Mouse (Mus musculus) heart, embryonic 14.5 days (tissue): ENCODE measurements around the gene Itgb3. TPM values are rescaled to one million over a fixed set of nuclear protein-coding genes. Genes with fewer than 3 reads are reported as not detected.

Experiments used
- ATAC-seq: fragments of 200-750 bp; cut with Nextera tagmentation; 2 replicates; pipeline ENCODE4 v1.8.0; 2017; ENCODE audit warnings: low read depth, moderate TSS enrichment; ENCODE audit not compliant: insufficient number of reproducible peaks, insufficient read depth, low FRiP score
- H3K27ac ChIP-seq, 2 experiments: fragments of 200-500 bp in 1 of 2; fragments of 300-500 bp in 1 of 2; sonication (generic) in 1 of 2; replicated peaks in 1 of 2; 2 replicates each; pipeline ENCODE4 v1.5.1; 2012 to 2014; ENCODE audit warnings: low read depth in 2 of 2, low read length in 2 of 2, control low read depth in 1 of 2, mild to moderate bottlenecking in 1 of 2, mixed read lengths in 1 of 2; ENCODE audit not compliant: control insufficient read depth in 1 of 2, insufficient read depth in 1 of 2
- H3K27me3 ChIP-seq: fragments of 300-500 bp; sonication (generic); 2 replicates; pipeline ENCODE4 v1.6.1; 2014; ENCODE audit warnings: mild to moderate bottlenecking, low read length, control low read depth; ENCODE audit not compliant: control insufficient read depth, insufficient read depth
- H3K36me3 ChIP-seq: fragments of 300-500 bp; sonication (generic); 2 replicates; pipeline ENCODE4 v1.6.1; 2014; ENCODE audit warnings: mild to moderate bottlenecking, control low read depth, low read length, mixed read lengths; ENCODE audit not compliant: control insufficient read depth, insufficient read depth
- H3K4me1 ChIP-seq, 2 experiments: fragments of 200-500 bp in 1 of 2; fragments of 300-500 bp in 1 of 2; sonication (generic) in 1 of 2; 2 replicates each; pipeline ENCODE4 v1.6.1; 2012 to 2014; ENCODE audit warnings: low read length in 2 of 2, control low read depth in 1 of 2, mixed read lengths in 1 of 2; ENCODE audit not compliant: control insufficient read depth in 2 of 2, insufficient read depth in 2 of 2
- H3K4me2 ChIP-seq: fragments of 300-500 bp; sonication (generic); 2 replicates; pipeline ENCODE4 v1.6.1; 2014; ENCODE audit warnings: mild to moderate bottlenecking, low read length
- H3K4me3 ChIP-seq, 2 experiments: fragments of 200-500 bp in 1 of 2; fragments of 300-500 bp in 1 of 2; sonication (generic) in 1 of 2; 2 replicates each; pipeline ENCODE4 v1.5.1; 2012 to 2014; ENCODE audit warnings: low read length in 2 of 2, mild to moderate bottlenecking in 2 of 2, control low read depth in 1 of 2, low read depth in 1 of 2, moderate library complexity in 1 of 2; ENCODE audit not compliant: control insufficient read depth in 1 of 2, insufficient read depth in 1 of 2
- H3K9ac ChIP-seq: fragments of 300-500 bp; sonication (generic); 2 replicates; pipeline ENCODE4 v1.6.1; 2014; ENCODE audit warnings: mild to moderate bottlenecking, low read length
- H3K9me3 ChIP-seq: fragments of 300-500 bp; sonication (generic); 2 replicates; pipeline ENCODE4 v1.6.1; 2016; ENCODE audit warnings: low read length, control low read depth; ENCODE audit not compliant: control insufficient read depth
- WGBS: fragments of 180-500 bp; shearing (Covaris S2); extraction: QIAGEN DNeasy Blood & Tissue Kit; methylation state at CpG from one replicate; pipeline ENCODE4 v1.1.7; 2014; 5-methylcytosine and 5-hydroxymethylcytosine counted together
- polyA plus RNA-seq: library from polyadenylated mRNA; unstranded; fragments of >200 nt; fragmentation: Nextera tagmentation; extraction: Ambion mirVana; gene quantifications from 2 replicates; pipeline ENCODE4 v1.2.1, GENCODE M21; 2014

The Itgb3 gene
- polyA plus RNA-seq, 1 experiment from 2014 or later, result 1.8 TPM

- H3K27me3 ChIP-seq, result no peaks in the 10 kb centered on the region
- WGBS, result 70% methylated on average over 20 of the region's 20 CpGs
- ATAC-seq, result no peak
- H3K4me3 ChIP-seq, result no peak overlapping the region
- H3K36me3 ChIP-seq, result no peaks in the 10 kb centered on the region
- no peak overlapping the region for H3K27ac ChIP-seq
- H3K4me1 ChIP-seq, result peaks cover 2 to 18% of the 10 kb centered on the region in 2 experiments; a peak in 3 of 4 replicates
- H3K9me3 ChIP-seq, result peaks cover 7% of the 10 kb centered on the region
- no peak overlapping the region for H3K4me2 ChIP-seq
- no peak overlapping the region for H3K9ac ChIP-seq
Observed at GRCm38 (mm10) chr11:104661531-104662205, 53.9 kb downstream of the Itgb3 start.

GRCm38 (mm10) chr11:104662573-104662972 is 54.8 kb downstream of the Itgb3 start:
- no peak overlapping the region for H3K27ac ChIP-seq
- no peak overlapping the region for H3K4me3 ChIP-seq
- no peak overlapping the region for H3K9ac ChIP-seq
- H3K4me1 ChIP-seq, result peaks cover 0 to 14% of the 10 kb centered on the region in 2 experiments; a peak in 2 of 4 replicates
- ATAC-seq, result no peak
- H3K27me3 ChIP-seq, result no peaks in the 10 kb centered on the region
- H3K4me2 ChIP-seq, result no peak overlapping the region
- WGBS, result 84% methylated on average over 11 of the region's 11 CpGs
- no peaks in the 10 kb centered on the region for H3K36me3 ChIP-seq
- H3K9me3 ChIP-seq, result peaks cover 7% of the 10 kb centered on the region

DNA sequence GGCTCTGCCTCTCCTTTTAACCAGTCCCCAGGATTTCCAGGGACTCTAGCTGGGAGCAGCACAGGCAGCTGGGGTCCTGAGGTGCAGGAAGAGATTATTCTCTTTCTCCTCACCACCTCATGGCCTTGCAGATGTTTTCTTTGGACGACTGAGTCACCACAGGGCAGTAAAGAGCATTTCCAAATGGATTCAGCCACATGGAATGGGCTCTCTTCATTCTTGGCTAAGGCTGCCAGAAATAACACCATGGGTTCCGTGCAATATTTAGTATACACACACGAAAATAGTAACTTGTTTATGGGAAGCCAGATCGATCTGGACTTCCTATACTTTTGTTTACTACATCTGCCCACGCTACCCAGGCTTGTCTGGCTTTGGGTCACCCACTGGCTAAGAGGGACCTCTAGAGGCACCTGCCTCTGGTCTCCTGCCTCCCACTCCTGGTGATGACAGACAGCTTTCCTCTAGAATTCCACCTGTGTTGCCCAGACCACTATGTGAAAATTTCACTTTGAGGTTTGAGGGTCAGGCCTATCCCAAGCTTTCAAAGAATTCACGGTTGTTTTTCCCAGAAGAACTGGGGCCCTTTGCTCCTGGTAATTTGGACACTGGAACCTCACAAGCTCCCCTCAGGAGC is 55.6 kb downstream of the Itgb3 start:
- Histone ChIP-seq H3K9me3 (peaks cover 7% of the 10 kb centered on the region), H3K4me2 (no peak overlapping the region), H3K27me3 (no peaks in the 10 kb centered on the region), H3K4me3 (no peak overlapping the region), H3K27ac (no peak overlapping the region), H3K36me3 (no peaks in the 10 kb centered on the region), H3K4me1 (peaks cover 0 to 14% of the 10 kb centered on the region in 2 experiments; a peak in 2 of 4 replicates), H3K9ac (no peak overlapping the region)
- 60% methylated on average over 6 of the region's 6 CpGs for WGBS
- no peak for ATAC-seq

- H3K4me3 ChIP-seq, result no peak overlapping the region
- H3K36me3 ChIP-seq, result no peaks in the 10 kb centered on the region
- H3K9ac ChIP-seq, result no peak overlapping the region
- ATAC-seq, result no peak
- H3K4me2 ChIP-seq, result no peak overlapping the region
- H3K4me1 ChIP-seq, result peaks cover 0 to 14% of the 10 kb centered on the region in 2 experiments; a peak in 2 of 4 replicates
- H3K9me3 ChIP-seq, result peaks cover 7% of the 10 kb centered on the region
- 46% methylated on average over 3 of the region's 3 CpGs for WGBS
- H3K27me3 ChIP-seq, result no peaks in the 10 kb centered on the region
- H3K27ac ChIP-seq, result no peak overlapping the region
Observed at GRCm38 (mm10) chr11:104663878-104664261, 56.1 kb downstream of the Itgb3 start.

GRCm38 (mm10) chr11:104664441-104664840 is 56.6 kb downstream of the Itgb3 start:
- no peak overlapping the region for H3K9ac ChIP-seq
- no peak overlapping the region for H3K27ac ChIP-seq
- no peak overlapping the region for H3K4me3 ChIP-seq
- no peaks in the 10 kb centered on the region for H3K27me3 ChIP-seq
- no peaks in the 10 kb centered on the region for H3K36me3 ChIP-seq
- peaks cover 0 to 14% of the 10 kb centered on the region in 2 experiments; a peak in 2 of 4 replicates for H3K4me1 ChIP-seq
- H3K4me2 ChIP-seq, result no peak overlapping the region
- peaks cover 7% of the 10 kb centered on the region for H3K9me3 ChIP-seq
- ATAC-seq, result no peak

DNA sequence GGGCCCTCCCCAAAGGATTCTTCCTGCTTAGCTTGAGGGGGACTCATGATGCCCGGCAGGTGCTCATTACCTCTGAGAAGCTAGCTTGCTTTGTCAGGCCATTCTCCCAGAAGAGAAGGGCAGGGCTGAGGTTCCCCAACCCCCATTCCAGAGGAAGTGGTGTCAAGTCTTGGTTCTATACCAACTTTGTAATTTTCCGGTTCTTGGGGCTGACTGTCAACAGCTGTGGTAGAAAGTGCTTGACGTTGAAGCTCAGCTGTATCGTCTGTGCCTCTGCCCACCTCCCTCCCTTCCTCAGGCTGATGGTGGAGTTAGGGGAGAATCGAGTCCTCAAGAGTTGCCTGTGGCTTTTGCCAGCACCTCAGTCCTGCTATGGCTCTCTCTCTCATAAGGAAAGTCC is 59.6 kb downstream of the Itgb3 start:
- Histone ChIP-seq H3K27ac (no peak overlapping the region), H3K9ac (no peak overlapping the region), H3K4me2 (no peak overlapping the region), H3K36me3 (no peaks in the 10 kb centered on the region), H3K9me3 (no peaks in the 10 kb centered on the region), H3K4me3 (no peak overlapping the region), H3K4me1 (peaks cover 0 to 16% of the 10 kb centered on the region in 2 experiments; a peak in 2 of 4 replicates), H3K27me3 (no peaks in the 10 kb centered on the region)
- ATAC-seq, result no peak
- 62% methylated on average over 5 of the region's 5 CpGs for WGBS

DNA sequence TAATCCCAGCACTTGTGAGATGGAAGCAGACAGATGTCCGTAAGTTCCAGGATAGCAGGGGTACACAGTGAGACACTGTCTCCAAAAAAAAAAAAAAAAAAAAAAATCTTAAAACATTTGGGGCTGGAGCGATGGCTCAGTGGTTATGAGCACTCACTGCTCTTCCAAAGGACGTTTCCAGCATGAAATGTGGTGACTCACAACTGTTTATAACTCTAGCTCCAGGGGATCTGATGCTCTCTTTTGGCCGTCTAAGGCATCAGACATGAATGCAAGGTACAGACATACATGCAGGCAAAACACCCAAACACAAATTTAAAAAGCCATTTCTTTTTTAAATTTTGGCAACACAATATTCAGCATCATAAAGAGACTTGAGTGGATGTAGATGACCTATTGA is 65.6 kb downstream of the Itgb3 start:
- H3K4me1 ChIP-seq, result 0 out of 4 replicates have a peak, but pooled peaks cover 0 to 2% of the 10 kb centered on the region in 2 experiments
- ATAC-seq, result no peak
- H3K4me3 ChIP-seq, result no peak overlapping the region
- H3K9ac ChIP-seq, result no peak overlapping the region
- H3K4me2 ChIP-seq, result no peak overlapping the region
- H3K9me3 ChIP-seq, result no peaks in the 10 kb centered on the region
- H3K27ac ChIP-seq, result no peak overlapping the region
- no peaks in the 10 kb centered on the region for H3K27me3 ChIP-seq
- WGBS, result 59% methylated on average over 4 of the region's 4 CpGs
- no peaks in the 10 kb centered on the region for H3K36me3 ChIP-seq
